ENCODE assay signal across 12 mouse cellular contexts in genomic region chr11:69895291-69895690, GRCm38 (mm10). TPM values are rescaled to one million over a fixed set of nuclear protein-coding genes. Genes with fewer than 3 reads are reported as not detected.
DNase-seq lines count a peak whose midpoint lies in the region; ATAC-seq and TF ChIP-seq lines count a peak whose summit lies in the region.
"Had no signal": no experiment of that assay in that cellular context is flagged by ENCODE, and none has a peak within 500 bp of the region (broad histone marks: within the 10 kb centered on the region; RNA-seq: fewer than 3 reads in every experiment).

Gene Acap1 (minus strand): TSS chr11:69895539.

- H3K9me3 ChIP-seq in heart, embryonic 12.5 days (replicated peaks), result no peaks in the 10 kb centered on the region
- no peaks in the 10 kb centered on the region for H3K9me3 ChIP-seq in ES-E14 (ENCODE audit: control insufficient read depth, insufficient read depth, low read depth, low read length)
- H3K9me3 ChIP-seq in liver, embryonic 12.5 days (replicated peaks), result no peaks in the 10 kb centered on the region
- no peaks in the 10 kb centered on the region for H3K9me3 ChIP-seq in neural tube, embryonic 15.5 days (replicated peaks)
- H3K9me3 ChIP-seq: neural tube, embryonic 12.5 days had no signal

- H3K4me2 ChIP-seq in heart, embryonic 12.5 days, result no peak within 1 kb of the TSS
- H3K4me2 ChIP-seq in liver, embryonic 12.5 days, result peak within 1 kb of the TSS; percentile 50
- no peak within 1 kb of the TSS for H3K4me2 ChIP-seq in neural tube, embryonic 15.5 days
- H3K4me2 ChIP-seq: neural tube, embryonic 12.5 days had no signal

- peaks cover 40% of the 10 kb centered on the region for H3K4me1 ChIP-seq in heart, embryonic 12.5 days (replicated peaks)
- H3K4me1 ChIP-seq in ES-E14 (ENCODE audit: control insufficient read depth in 2 of 2, insufficient read depth in 2 of 2, low read length in 2 of 2, poor library complexity in 1 of 2), result peaks cover 10 to 35% of the 10 kb centered on the region in 2 experiments; a peak in 3 of 4 replicates
- H3K4me1 ChIP-seq in liver, embryonic 12.5 days, result peaks cover 54% of the 10 kb centered on the region
- H3K4me1 ChIP-seq in neural tube, embryonic 15.5 days, result peaks cover 16% of the 10 kb centered on the region

- no peaks in the 10 kb centered on the region for H3K27me3 ChIP-seq in heart, embryonic 12.5 days (replicated peaks)
- H3K27me3 ChIP-seq in liver, embryonic 12.5 days (replicated peaks), result peaks cover 8% of the 10 kb centered on the region
- H3K27me3 ChIP-seq in splenic B cell, adult 2 months (ENCODE audit: control insufficient read depth, insufficient read depth, low read length, poor library complexity, severe bottlenecking), result no peaks in the 10 kb centered on the region
- H3K27me3 ChIP-seq in neural tube, embryonic 15.5 days (replicated peaks), result no peaks in the 10 kb centered on the region
- H3K27me3 ChIP-seq: neural tube, embryonic 12.5 days had no signal

- intact Hi-C loops in heart, postnatal 36 days (cut with DNase I), result no loop called here

- H3K4me3 ChIP-seq in heart, embryonic 12.5 days, result no peak within 1 kb of the TSS
- peak within 1 kb of the TSS in 1 of 2 experiments; percentile 55; a peak in 2 of 4 replicates for H3K4me3 ChIP-seq in ES-E14 (ENCODE audit: insufficient read depth in 1 of 2, low read depth in 1 of 2, low read length in 2 of 2, poor library complexity in 1 of 2, severe bottlenecking in 1 of 2)
- H3K4me3 ChIP-seq in liver, embryonic 12.5 days, result peak within 1 kb of the TSS; percentile 25; the same call in 1 of the 2 replicates
- H3K4me3 ChIP-seq in neural tube, embryonic 15.5 days (replicated peaks), result no peak within 1 kb of the TSS
- H3K4me3 ChIP-seq: neural tube, embryonic 12.5 days had no signal

- no peak within 1 kb of the TSS for H3K27ac ChIP-seq in heart, embryonic 12.5 days (ENCODE audit: poor library complexity, severe bottlenecking)
- peak within 1 kb of the TSS; percentile 77; the same call in 1 of the 2 replicates for H3K27ac ChIP-seq in ES-E14 (ENCODE audit: insufficient read depth, low read depth, low read length, poor library complexity, severe bottlenecking)
- H3K27ac ChIP-seq in liver, embryonic 12.5 days, result peak within 1 kb of the TSS; percentile 57
- H3K27ac ChIP-seq in neural tube, embryonic 15.5 days (replicated peaks), result no peak within 1 kb of the TSS
- H3K27ac ChIP-seq: neural tube, embryonic 12.5 days had no signal

- no peak within 1 kb of the TSS for H3K9ac ChIP-seq in heart, embryonic 12.5 days
- peak within 1 kb of the TSS; percentile 67 for H3K9ac ChIP-seq in ES-E14 (ENCODE audit: insufficient read depth, low read depth, low read length, poor library complexity, severe bottlenecking)
- H3K9ac ChIP-seq in liver, embryonic 12.5 days, result peak within 1 kb of the TSS; percentile 45
- H3K9ac ChIP-seq in neural tube, embryonic 15.5 days (replicated peaks), result no peak within 1 kb of the TSS
- H3K9ac ChIP-seq: neural tube, embryonic 12.5 days had no signal

- in situ Hi-C loops in ES-E14 (cut with MboI; ENCODE audit: low sequenced_read_pairs in 2 of 2, unreplicated experiment in 2 of 2), result no loop called here

- no peak for DNase-seq in heart, postnatal 36 days
- DNase-seq in ES-E14 (ENCODE audit: low read depth, low spot score), result no peak
- DNase-seq in splenic B cell, adult 2 months (ENCODE audit: low read depth, low spot score), result peak; percentile 71
- DNase-seq in gastrocnemius, adult 8-10 months (ENCODE audit: low spot score in 2 of 2), result no peak
- no peak for DNase-seq in gastrocnemius, postnatal 25 days
- DNase-seq: adrenal gland, postnatal 25 days; cerebellum, postnatal 14 days; lung, postnatal 14 days had no signal

- no peak for ATAC-seq in heart, embryonic 12.5 days (ENCODE audit: insufficient number of reproducible peaks, low FRiP score)
- ATAC-seq in liver, embryonic 12.5 days, result peak; percentile 78
- ATAC-seq in neural tube, embryonic 15.5 days (ENCODE audit: low FRiP score), result no peak

- WGBS in heart, embryonic 12.5 days, result 75% methylated on average over 4 of the region's 4 CpGs
- WGBS in liver, embryonic 12.5 days (ENCODE audit: insufficient replicate concordance), result 36% methylated on average over 4 of the region's 4 CpGs
- 77% methylated on average over 4 of the region's 4 CpGs for whole genome bisulfite sequencing in neural tube, embryonic 15.5 days

- no peaks in the 10 kb centered on the region for H3K36me3 ChIP-seq in heart, embryonic 12.5 days
- H3K36me3 ChIP-seq in ES-E14 (ENCODE audit: control insufficient read depth, insufficient read depth, low read length, poor library complexity, severe bottlenecking), result no peaks in the 10 kb centered on the region
- no peaks in the 10 kb centered on the region for H3K36me3 ChIP-seq in liver, embryonic 12.5 days
- peaks cover 5% of the 10 kb centered on the region; the same call in 1 of the 2 replicates for H3K36me3 ChIP-seq in splenic B cell, adult 2 months (ENCODE audit: control insufficient read depth, insufficient read depth, low read length, poor library complexity, severe bottlenecking)
- no peaks in the 10 kb centered on the region for H3K36me3 ChIP-seq in neural tube, embryonic 15.5 days
- H3K36me3 ChIP-seq: neural tube, embryonic 12.5 days had no signal

TF ChIP-seq in ES-E14, 5 proteins besides CTCF, POLR2A, EP300 and RAD21:
- TF ChIP-seq HCFC1 (IDR thresholded peaks at IDR 0.05; ENCODE audit: borderline replicate concordance, insufficient read depth, low read length) (no peak), ZC3H11A (IDR thresholded peaks at IDR 0.05; ENCODE audit: borderline replicate concordance, low read depth, low read length) (no peak), CHD2 (IDR thresholded peaks at IDR 0.05; ENCODE audit: low read depth, low read length) (no peak), MAFK (IDR thresholded peaks at IDR 0.05; ENCODE audit: insufficient read depth, low read depth, low read length) (no peak), ZNF384 (IDR thresholded peaks at IDR 0.05; ENCODE audit: low read depth, low read length) (no peak)

RNA-seq across cellular contexts. Expression of gene Acap1, which starts in this region (rescaled TPM):
- 10.3 and 11.2 TPM in 2 replicates for polyA plus RNA-seq in heart, embryonic 12.5 days (2016; fragmentation: Nextera tagmentation; extraction: Ambion mirVana)
- total RNA-seq in heart, postnatal 36 days (2021), result under 1 TPM; 0.78 to 0.89 TPM
- 9.6 and 14.7 TPM in 2 replicates for total RNA-seq in ES-E14 (2012; rRNA removed)
- polyA plus RNA-seq in liver, embryonic 12.5 days (2016; fragmentation: Nextera tagmentation; extraction: Ambion mirVana), result 7.6 and 8.1 TPM in 2 replicates
- total RNA-seq in gastrocnemius, adult 8-10 months (2022), result under 1 TPM in 3 of 4 experiments, not detected in 1; 0.15 to 0.21 (median 0.19) TPM
- 0.40 and 16.3 TPM in 2 replicates for polyA plus RNA-seq in neural tube, embryonic 15.5 days (2015; fragmentation: Nextera tagmentation; extraction: Ambion mirVana)
- total RNA-seq in gastrocnemius, postnatal 25 days (2021), result under 1 TPM; 0.26 to 0.38 TPM

Comparison
In these comparisons a context has a peak if more than half of its experiments do, and no peak if none do; other contexts are left out.
1. H3K27ac ChIP-seq: peak in ES-E14 (single experiment) and liver, embryonic 12.5 days (single experiment); none in heart, embryonic 12.5 days (single experiment) and neural tube, embryonic 15.5 days (single experiment).
2. H3K9ac ChIP-seq: peak in ES-E14 (single experiment) and liver, embryonic 12.5 days (single experiment); none in heart, embryonic 12.5 days (single experiment) and neural tube, embryonic 15.5 days (single experiment).